Mouse (Mus musculus): ENCODE results near the gene Lrrc25.

Gene Lrrc25

GRCm38 (mm10) chr8:70599507-70600290 is 16.3 kb upstream of the Lrrc25 start:
- no peak for DNase-seq

- peak; percentile 50 for DNase-seq
These were observed 15.3 kb upstream of the Lrrc25 start for GRCm38 (mm10) chr8:70600473-70601270.

- peak; percentile 97 for DNase-seq
These were observed 14.7 kb upstream of the Lrrc25 start for GRCm38 (mm10) chr8:70601271-70601649.

GRCm38 (mm10) chr8:70602139-70602811 is 13.7 kb upstream of the Lrrc25 start:
- DNase-seq: no peak

- DNase-seq: no peak
These were observed 11.4 kb upstream of the Lrrc25 start for GRCm38 (mm10) chr8:70604558-70604957.

- DNase-seq: no peak
These were observed 9.8 kb upstream of the Lrrc25 start for GRCm38 (mm10) chr8:70605871-70606779.

GRCm38 (mm10) chr8:70606780-70607602 is 9.0 kb upstream of the Lrrc25 start:
- DNase-seq: no peak

- no peak for DNase-seq
These were observed 8.4 kb upstream of the Lrrc25 start for GRCm38 (mm10) chr8:70607603-70607897.

- DNase-seq: peak; percentile 78
These were observed 7.8 kb upstream of the Lrrc25 start for GRCm38 (mm10) chr8:70607898-70608748.

- no peak for DNase-seq
These were observed 7.1 kb upstream of the Lrrc25 start, which contains the start of gene Ssbp4 for GRCm38 (mm10) chr8:70608749-70609367. Gene Ssbp4, minus strand, starts transcription at chr8:70608872.

GRCm38 (mm10) chr8:70609368-70609848 is 6.5 kb upstream of the Lrrc25 start:
- DNase-seq: peak; percentile 92

GRCm38 (mm10) chr8:70609849-70610795 is 5.8 kb upstream of the Lrrc25 start:
- peak; percentile 92 for DNase-seq

- peak; percentile 80 for DNase-seq
These were observed 4.9 kb upstream of the Lrrc25 start for GRCm38 (mm10) chr8:70610796-70611771.

- DNase-seq: peak; percentile 91
These were observed 4.1 kb upstream of the Lrrc25 start for GRCm38 (mm10) chr8:70611849-70612248.

GRCm38 (mm10) chr8:70613763-70614162 is 2.2 kb upstream of the Lrrc25 start:
- no peak for DNase-seq

- DNase-seq: no peak
These were observed 1.5 kb upstream of the Lrrc25 start for GRCm38 (mm10) chr8:70614469-70614868.

GRCm38 (mm10) chr8:70615281-70615680 is 674 bp upstream of the Lrrc25 start:
- no peak for DNase-seq

GRCm38 (mm10) chr8:70616645-70617044 is 690 bp downstream of the Lrrc25 start:
- no peak for DNase-seq

Measured in retina, postnatal 1 day (tissue).